Mouse (Mus musculus) CD8-positive naive resting alpha-beta T cell, adult 2 months (primary cell): ENCODE results near the gene Gm10643.

Experiments
- DNase-seq, 2 experiments: peaks; one replicate each; pipeline ENCODE4 v3.0.0; 2022; ENCODE audit warnings: low read depth in 2 of 2, low spot score in 2 of 2

Gm10643 gene

GRCm38 (mm10) chr8:84065037-84065436 is at the start of gene Gm10643:
Gene Gm10643 (minus strand): TSS chr8:84065137.
- no peak for DNase-seq

DNA sequence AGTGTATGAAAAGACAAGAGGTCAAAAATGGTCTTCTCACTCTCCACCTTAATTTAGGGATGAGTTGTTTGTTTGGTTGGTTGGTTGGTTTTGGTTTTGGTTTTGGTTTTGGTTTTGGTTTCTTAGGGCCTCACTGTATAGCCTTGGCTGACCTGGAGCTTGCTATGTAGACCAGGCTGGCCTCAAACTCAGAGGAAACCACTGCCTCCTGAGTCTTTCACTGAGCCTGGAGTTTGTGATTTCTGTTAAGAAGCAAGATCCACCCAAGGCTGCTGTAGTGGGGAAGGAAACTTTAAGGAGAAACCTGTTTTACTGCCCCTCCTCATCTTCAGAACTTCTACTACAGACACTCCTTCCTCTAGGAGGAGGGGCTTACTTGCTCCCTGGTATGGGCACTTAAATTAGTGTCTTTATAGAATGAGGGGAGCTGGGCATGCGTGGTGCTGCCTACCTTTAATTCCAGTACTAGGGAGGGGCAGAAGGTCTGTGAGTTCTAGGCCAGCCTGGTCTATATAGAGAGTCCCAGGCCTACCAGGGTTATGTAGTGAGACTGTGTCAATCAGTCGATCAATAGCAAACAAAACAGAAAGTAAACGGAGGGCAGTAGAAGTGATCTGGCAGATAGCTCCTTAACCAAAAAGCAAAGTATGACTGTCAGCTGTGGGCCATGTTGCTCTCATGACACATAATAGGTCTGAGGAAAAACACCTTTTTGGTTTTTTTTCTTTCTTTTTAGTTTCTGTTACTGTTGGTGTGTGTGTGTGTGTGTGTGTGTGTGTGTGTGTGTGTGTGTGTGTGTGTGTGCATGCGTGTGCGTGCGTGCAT is 41.5 kb upstream of the Gm10643 start:
- DNase-seq, result no peak

DNA sequence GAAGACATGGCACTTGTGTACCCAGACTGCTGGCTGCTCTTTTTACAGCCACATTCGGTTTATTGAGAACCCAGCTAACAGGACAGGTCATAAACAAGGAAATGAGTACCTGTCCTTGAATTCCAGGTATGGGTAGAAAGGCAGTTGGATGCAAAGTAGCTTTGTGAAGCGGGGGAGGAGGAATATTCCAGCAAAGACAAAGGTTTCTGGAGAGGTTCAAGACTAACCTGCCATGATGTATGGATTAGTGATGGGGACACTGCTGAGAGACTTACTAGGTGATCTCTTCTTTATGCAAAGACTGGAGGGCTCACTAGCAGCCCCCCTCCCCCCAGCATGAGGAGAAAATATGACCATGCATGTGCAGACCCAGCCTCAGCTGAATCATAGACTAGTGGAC is 40.7 kb upstream of the Gm10643 start:
- no peak for DNase-seq

- peak; percentile 95 to 96 for DNase-seq
Observed at GRCm38 (mm10) chr8:84104697-84105609, 40.0 kb upstream of the Gm10643 start, which contains the start of gene Dcaf15. Gene Dcaf15 (minus strand): TSS chr8:84104768.

DNA sequence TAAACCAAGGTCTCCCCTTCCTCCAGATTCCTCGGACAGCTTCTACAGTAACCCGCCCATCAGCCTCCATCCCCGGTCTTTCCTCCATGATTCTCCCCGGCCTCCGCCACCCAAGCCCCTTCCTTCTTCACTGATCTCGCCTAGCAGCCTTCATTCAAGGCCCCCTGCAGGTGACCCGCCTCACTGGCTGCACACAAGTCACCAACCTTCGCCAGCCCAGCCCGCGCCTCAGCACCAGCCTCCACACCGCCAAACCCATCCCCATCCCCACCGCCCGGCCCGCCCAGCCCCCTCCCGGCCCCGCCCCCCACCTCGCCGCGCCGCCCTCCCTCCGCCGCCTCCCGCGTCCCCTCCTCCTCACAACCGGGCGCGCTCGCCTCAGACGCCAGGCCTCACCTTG is 39.3 kb upstream of the Gm10643 start:
- peak; percentile 62 to 64 for DNase-seq

- no peak for DNase-seq
Observed at GRCm38 (mm10) chr8:84103601-84104000, 38.7 kb upstream of the Gm10643 start.

DNA sequence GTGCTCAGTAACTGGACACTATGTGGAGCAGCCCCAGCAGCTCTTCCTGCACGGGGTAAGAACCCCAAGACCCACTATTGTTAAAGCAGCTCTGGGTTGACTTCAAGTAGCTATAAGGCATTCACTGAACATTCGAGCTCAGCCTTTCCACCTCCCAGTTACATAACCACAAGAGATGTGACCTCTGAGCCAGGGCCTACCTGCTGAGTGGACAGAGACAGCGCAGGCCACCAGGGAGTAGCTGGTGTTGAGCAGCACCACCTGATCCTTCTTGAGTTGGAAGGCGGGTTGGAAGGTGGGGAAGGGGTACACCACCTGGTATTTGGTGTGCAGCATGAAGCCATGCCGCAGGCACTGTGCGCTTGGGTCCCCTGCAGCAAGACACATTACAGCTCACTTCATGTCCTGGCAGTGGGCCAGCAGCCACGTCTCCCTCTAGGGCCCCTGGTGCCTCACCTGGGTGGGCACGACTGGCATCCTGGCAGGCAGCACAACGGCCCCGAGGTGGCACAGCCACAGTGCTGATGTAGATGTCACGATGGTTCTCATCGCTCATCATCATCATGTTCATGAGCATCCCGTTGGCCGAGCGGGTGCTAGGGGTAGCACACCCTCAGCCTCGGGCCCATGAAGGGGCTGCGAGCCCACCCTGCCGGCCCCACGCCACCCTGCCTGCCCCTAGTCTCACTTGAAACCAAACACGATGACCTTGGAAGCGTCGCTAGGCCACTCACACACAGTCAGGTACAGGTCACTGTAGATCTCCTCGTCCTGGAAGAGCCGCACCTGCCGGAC is 36.7 kb upstream of the Gm10643 start:
- no peak for DNase-seq

GRCm38 (mm10) chr8:84098376-84098775 is 33.4 kb upstream of the Gm10643 start:
- no peak for DNase-seq

DNA sequence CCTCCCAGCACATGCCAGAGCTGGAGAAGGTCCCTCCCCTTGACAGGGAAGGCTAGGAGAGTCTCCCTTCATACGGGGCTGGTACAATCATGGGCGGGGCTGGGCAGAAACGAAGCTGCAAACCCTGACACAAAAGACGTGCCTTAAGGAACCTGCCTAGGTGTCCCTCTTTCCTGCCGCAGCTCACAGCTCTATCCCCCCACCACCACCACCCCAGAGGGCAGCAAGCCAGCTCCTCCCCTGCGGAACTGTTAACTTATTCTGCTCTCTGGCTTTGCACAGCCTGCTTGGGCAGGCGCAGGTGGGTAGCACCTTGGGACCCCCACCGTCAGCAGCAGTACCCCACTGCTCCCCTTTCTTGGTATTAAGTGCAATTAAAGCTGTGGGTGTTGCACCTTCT is 31.1 kb upstream of the Gm10643 start:
- DNase-seq, result no peak

DNA sequence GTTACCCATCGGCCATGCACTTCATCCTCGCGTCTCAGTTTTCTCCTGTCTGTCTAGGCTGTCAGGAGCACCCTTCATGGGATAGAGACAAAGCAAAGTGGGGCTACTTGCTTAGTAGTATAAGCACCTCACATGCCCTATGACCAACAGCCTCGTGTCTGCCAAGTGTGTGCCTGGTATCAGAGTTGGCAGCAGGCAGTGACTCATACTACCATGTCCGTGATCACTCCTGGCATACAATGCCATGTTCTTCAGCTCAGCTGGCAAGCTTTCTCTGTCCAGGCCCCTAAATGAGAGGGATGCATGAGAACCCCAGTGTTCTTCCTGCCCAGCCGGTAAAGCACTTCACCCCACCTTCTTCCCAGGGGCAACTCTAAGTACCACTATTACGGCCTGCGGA is 25.6 kb upstream of the Gm10643 start:
- no peak for DNase-seq

DNA sequence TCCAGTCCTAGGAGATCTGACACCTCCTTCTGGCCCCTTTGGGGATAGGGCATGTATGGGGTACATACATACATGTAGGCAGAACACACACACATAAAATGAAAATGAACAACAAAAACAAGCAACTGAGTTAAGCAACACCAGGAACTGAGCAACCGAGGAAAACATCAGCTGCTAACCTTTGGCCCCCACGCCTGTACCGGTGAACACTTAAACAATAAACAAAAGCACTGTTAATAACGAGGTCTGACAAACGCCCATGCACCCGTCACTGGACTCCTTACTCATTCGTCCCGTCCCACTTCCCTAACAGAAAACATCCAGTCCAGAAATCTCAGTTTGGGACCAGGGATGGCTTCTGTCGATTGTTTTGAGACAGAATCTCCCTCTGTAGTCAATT is 24.3 kb upstream of the Gm10643 start:
- no peak for DNase-seq

GRCm38 (mm10) chr8:84087821-84088220 is 22.9 kb upstream of the Gm10643 start:
- DNase-seq, result no peak

DNA sequence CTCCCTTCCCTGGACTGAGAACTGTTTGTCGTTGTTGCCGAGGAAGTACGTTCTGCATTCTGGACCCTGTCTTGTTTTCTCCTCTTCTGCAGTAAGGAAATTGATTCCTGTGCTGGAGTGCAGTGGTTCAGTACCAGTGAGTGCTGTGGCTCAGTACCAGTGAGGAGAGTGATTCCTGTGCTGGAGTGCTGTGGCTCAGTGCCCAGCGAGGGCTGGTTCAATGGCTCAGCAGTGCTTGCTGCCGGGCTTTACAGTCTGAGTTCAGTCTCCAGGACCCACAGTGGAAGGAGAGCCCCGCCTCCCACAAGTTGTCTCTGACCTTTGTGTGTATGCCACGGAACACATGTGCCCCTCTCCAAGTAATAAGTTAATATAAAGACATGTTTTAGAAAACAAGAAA is 22.2 kb upstream of the Gm10643 start:
- DNase-seq, result no peak

GRCm38 (mm10) chr8:84084341-84085115 is 19.6 kb upstream of the Gm10643 start:
- DNase-seq, result no peak

DNA sequence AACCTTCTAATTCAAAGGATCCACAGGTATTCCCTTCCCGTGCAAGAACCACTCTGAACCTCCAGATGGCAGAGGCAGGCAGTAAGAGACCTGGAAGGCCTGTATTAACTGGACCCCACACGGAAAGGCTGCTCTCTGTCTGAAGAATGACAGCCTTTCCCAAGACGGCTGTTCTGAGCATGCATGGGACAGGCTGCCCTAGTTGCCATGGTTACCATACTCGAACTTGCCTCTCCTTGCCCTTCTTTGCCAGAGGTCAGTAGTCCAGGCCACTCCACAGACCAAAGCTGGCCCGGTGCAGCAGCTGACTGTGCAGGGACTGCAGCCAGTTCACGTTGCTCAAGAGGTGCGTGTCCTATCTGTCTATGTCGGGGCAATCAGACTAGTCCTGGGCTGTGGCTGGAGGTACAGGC is 18.9 kb upstream of the Gm10643 start:
- DNase-seq, result no peak

- no peak for DNase-seq
Observed at GRCm38 (mm10) chr8:84079206-84079605, 14.3 kb upstream of the Gm10643 start.

GRCm38 (mm10) chr8:84076849-84077248 is 11.9 kb upstream of the Gm10643 start:
- DNase-seq, result no peak

DNA sequence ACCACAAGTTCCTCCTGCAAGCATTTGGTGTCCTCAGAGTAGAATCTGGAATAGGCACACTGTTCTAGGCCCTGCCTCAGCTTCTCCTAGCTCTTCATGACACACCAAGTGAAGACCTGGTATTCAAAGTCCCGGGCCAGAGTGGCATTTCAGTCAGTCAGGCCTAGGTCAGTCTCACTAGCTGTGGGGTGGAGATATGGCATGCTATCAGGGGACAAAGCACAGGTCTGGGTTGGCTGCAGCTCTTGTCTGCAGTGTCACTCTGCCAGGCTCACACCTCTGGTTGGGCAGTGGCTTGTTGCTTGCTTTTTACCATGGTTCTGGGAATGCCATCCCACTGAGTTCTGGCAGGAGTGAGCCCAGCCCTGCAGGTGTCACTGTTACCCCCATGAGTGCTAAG is 11.5 kb upstream of the Gm10643 start:
- DNase-seq, result no peak

DNA sequence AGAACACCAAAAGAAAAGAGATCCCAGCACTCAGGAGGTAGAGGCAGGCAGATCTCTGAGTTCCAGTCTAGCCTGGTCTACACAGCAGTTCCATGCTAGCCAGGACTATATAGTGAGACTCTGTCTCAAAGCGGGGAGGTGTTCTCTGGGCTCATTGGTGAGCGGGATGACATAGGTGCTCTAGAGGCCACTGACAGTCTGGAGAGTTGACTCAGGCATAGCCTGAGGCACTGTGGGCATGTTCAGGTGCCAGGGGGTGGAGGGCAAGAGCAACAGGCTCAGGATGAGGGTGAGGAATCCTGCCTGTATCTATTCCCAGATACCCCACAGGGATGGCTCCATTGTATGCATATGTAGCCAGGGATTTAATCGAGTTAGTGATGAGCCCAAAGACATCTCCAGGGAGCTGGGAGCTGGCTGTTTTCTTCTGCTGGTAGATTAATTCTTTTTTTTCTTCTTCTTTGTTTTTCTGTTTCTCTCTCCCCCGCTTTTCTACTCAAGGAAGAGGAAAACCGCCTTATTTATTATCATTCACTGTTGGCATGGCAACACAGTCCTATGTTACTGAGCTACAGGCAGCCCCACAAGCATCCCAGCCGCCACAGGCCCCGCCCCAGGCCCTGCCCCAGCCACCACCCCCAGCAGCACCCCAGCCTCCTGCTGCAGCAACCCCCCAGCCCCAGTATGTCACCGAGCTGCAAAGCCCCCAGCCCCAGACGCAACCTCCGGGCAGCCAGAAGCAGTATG is 8.5 kb upstream of the Gm10643 start:
- DNase-seq, result peak in 1 of 2 experiments; percentile 51

DNA sequence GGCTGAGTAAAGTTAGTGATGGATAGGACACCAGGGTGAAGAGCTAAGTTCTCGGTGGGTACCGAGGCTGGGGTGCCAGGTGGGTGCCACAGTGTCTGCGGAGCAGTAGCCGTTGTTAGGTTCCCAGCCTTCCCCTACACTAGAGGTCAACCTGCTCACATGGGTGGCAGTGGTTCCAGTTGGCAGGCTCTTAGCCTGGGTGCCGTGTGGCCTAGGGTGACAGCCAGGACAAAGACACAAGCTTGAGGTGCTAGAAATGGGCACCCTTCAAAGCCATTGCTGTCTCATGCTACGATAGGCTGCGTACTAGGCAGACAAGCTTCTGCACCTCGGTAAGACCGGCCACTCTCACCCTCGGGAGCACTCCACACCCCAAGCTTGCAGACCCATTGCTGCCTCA is 7.4 kb upstream of the Gm10643 start:
- no peak for DNase-seq
